Comparison of ENCODE assay signal across 15 mouse cellular contexts in genomic region chr13:60573541-60573940, GRCm38 (mm10).
"Had no signal": no experiment of that assay in that cellular context is flagged by ENCODE, and none has a peak within 500 bp of the region (broad histone marks: within the 10 kb centered on the region; RNA-seq: fewer than 3 reads in every experiment).

No protein-coding gene starts in this region.

- H3K36me3 ChIP-seq: limb, embryonic 13.5 days; liver, embryonic 13.5 days; midbrain, embryonic 15.5 days; neural tube, embryonic 12.5 days had no signal

- H3K9ac ChIP-seq: hindbrain, embryonic 14.5 days; limb, embryonic 13.5 days; liver, embryonic 13.5 days; midbrain, embryonic 15.5 days; neural tube, embryonic 12.5 days had no signal

- H3K27ac ChIP-seq: hindbrain, embryonic 14.5 days; limb, embryonic 13.5 days; liver, embryonic 13.5 days; midbrain, embryonic 15.5 days; neural tube, embryonic 12.5 days had no signal

- H3K4me1 ChIP-seq: limb, embryonic 13.5 days; liver, embryonic 13.5 days; megakaryocyte, embryonic 14.5 days; midbrain, embryonic 15.5 days; neural tube, embryonic 12.5 days had no signal

- H3K4me2 ChIP-seq: hindbrain, embryonic 14.5 days; limb, embryonic 13.5 days; liver, embryonic 13.5 days; midbrain, embryonic 11.5 days; midbrain, embryonic 15.5 days; neural tube, embryonic 12.5 days had no signal

- H3K9me3 ChIP-seq: limb, embryonic 13.5 days; liver, embryonic 13.5 days; midbrain, embryonic 15.5 days; neural tube, embryonic 12.5 days had no signal

- ATAC-seq: intestine, embryonic 16.5 days; midbrain, embryonic 15.5 days had no signal

- H3K4me3 ChIP-seq: limb, embryonic 13.5 days; liver, embryonic 13.5 days; megakaryocyte, embryonic 14.5 days; midbrain, embryonic 15.5 days; neural tube, embryonic 12.5 days had no signal

- H3K27me3 ChIP-seq: limb, embryonic 13.5 days; liver, embryonic 13.5 days; megakaryocyte, embryonic 14.5 days; midbrain, embryonic 15.5 days; neural tube, embryonic 12.5 days had no signal

- DNase-seq: liver, embryonic 13.5 days; lung, postnatal 10 days; lung, postnatal 4 days; retina, postnatal 1 day; right cerebral cortex, postnatal 4 days; spleen, adult 18-20 months; thymus, adult 2 months; thymus, postnatal 25 days had no signal
